Mouse (Mus musculus) activated CD4-positive, CD25-positive, alpha-beta regulatory T cell, adult 4 months (primary cell): ENCODE data around the gene Smyd3. TPM values are rescaled to one million over a fixed set of nuclear protein-coding genes. Genes with fewer than 3 reads are reported as not detected.

Experiments
- ATAC-seq: one replicate; pipeline ENCODE4 v1.8.0; 2017
- polyA plus RNA-seq, 2 experiments: library from polyadenylated mRNA; unstranded; fragments of 100-300 nt; shearing (Covaris generic); gene quantifications; one replicate each; pipeline ENCODE4 v1.2.1; 2017

Gene Smyd3
- polyA plus RNA-seq, 2 experiments from 2014 or later, result 24.6 to 32.6 TPM

DNA sequence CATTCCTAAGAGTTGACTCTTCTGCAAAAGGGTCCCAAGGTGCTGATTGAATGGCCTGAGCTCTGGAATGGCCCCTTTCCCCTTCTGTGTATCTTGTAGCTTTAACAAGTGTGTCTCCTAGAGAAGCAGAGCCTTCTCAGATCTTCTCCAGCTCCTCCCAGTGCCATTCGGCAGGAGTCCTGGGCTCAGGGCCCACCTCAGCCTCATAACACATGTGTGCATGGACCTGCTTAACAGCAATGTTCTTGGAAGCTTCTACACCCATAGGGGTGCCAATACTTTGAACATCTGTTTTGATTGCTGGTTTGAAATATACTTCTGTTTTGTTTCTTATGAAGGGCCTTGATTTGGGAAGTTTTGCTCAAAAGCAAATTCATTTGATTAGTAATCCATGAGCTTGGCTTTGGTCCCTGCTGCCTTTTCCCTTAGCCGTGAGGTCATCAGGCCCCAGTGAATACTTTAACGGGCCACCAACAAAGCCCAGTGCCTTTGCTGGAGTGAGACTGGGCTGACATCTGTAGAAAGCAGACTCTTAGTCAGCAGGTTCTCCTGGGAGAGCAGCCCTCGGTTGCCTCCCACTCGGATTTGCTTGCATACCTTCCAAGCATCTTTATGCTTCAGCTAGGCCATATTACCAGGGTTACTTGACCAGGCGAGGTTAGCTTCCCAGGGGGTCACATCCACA, 583.7 kb downstream of the Smyd3 start:
- no peak for ATAC-seq

- no peak for ATAC-seq
Measured at GRCm38 (mm10) chr1:178929531-178929930, 588.3 kb downstream of the Smyd3 start.

GRCm38 (mm10) chr1:178924492-178925183, 593.2 kb downstream of the Smyd3 start:
- ATAC-seq, result no peak

GRCm38 (mm10) chr1:178917194-178917902, 600.5 kb downstream of the Smyd3 start:
- ATAC-seq, result no peak

DNA sequence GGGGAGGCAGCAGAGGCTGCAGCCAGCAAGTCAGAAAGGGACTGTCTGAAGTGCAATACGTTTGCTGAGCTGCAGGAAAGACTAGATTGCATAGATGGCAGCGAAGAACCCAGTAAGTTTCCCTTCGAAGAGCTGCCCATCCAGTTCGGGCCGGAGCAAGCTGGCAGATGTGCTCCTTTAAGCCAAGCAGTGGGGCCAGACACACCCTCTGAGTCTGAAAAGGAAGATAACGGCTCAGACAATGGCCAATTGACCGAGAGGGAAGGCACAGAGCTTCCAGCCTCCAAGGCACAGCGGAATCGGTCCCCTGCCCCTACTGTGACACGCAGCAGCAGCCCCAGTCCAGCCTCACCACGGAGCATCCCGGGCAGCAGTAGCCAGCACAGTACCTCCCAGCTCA, 602.8 kb downstream of the Smyd3 start:
- no peak for ATAC-seq

GRCm38 (mm10) chr1:178912936-178913716, 604.7 kb downstream of the Smyd3 start:
- no peak for ATAC-seq

DNA sequence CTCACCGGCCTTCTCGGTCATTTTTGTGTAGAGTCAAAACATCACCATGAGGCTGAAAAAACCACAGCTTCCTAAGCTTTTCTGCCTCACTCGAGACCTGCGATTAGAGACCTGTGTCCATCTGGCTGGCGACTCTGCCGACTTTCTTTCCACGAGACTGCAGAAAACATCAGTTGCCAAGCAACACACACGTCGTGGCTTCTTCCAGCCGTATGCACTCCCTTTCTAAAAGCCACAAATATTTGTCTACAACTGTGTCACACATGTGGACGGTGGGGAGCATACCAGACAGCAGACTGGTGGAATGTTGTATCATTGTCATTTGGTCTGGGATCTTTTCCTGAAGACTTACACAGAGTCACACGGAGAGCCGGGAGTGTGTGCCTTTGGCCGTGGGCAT, 606.9 kb downstream of the Smyd3 start:
- ATAC-seq, result no peak

Other genes starting within 250 kb of the Smyd3 start
- 10 to 100 TPM; 20.1 to 27.1 TPM for gene Tfb2m, start 28.2 kb upstream of the Smyd3 start, polyA plus RNA-seq
- gene Cnst, start 28.3 kb upstream of the Smyd3 start, polyA plus RNA-seq, result 10 to 100 TPM; 12.3 to 12.5 TPM
- gene Sccpdh, start 150.2 kb upstream of the Smyd3 start, polyA plus RNA-seq, result 1 to 10 TPM; 5.9 to 7.6 TPM
- not detected for gene Kif28, start 227.2 kb upstream of the Smyd3 start, polyA plus RNA-seq